Mouse (Mus musculus) lung, postnatal 25 days (tissue): ENCODE measurements around the gene Eno1.

ENCODE experiments used
- DNase-seq: peaks from one replicate; pipeline ENCODE4 v3.0.0; 2022; ENCODE audit warnings: low spot score

Gene Eno1

DNA sequence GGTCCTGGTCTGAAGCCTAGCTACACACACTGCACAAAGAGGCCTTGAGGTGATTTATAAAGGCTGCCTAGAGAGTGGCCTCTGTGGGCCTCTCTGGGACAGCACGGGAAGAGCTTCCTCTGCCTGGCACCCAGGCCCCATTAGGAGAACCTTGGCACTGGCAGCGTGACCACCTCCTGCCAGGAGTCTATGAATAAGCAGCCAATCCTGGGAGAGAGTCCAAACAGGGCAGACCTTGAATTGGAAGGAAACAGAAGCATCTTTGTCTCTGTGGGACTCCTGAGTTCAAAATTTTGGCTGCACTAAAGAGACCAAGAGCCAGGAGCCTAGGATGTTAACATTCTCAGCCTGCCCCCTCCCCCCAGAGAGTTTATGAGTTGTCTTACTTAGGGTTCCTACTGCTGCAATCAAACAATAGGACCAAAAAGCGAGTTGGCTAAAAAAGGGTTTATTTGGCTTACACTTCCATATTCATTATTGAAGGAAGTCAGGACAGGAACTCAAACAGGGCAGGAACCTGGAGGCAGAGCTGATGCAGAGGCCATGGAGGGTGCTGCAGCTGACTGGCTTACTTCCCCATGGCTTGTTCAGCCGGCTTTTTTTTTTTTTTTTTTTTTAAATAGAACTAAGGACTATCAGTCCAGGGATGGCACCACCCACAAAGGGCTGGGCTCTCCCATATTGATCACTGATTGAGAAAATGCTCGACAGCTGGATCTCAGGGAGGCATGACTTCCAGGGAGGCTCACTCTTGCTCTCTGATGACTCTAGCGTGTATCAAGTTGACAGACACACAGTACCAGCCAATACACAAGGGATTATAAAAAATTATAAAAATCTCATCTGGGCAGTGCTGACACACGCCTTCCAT lies 9.5 kb upstream of the Eno1 start:
- DNase-seq, result no peak

- DNase-seq, result no peak
These were observed 7.8 kb upstream of the Eno1 start for GRCm38 (mm10) chr4:150228581-150229348.

DNA sequence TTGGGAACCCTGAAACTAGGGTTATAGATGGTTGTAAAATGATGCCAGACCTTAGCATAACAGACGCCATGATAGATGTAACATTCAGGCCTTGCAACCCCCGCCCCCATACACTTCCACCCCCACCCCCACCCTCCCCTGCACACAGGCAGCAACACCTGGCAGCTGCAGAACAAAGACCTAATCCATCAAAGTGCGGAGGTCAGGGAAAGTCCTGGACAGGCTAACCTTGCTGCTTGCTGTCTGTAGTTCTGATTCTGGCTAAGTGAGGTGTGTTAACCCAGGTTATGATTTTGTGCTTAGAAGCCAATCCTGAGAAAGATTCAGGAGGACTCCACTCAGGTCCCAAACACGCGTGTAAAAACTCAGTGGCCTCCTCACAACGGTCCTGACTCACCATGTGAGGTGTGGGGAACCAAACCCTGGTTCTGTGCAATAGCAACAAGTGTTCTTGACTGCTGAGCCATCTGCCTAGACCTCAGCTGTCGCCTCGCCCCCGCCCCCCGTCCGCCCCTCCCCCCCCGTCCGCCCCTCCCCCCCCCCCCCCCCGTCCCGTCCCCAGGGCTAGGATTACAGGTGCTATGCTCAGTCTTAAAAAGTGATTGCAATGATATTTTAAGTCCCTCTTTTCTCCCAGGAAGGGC lies 6.7 kb upstream of the Eno1 start:
- no peak for DNase-seq

DNA sequence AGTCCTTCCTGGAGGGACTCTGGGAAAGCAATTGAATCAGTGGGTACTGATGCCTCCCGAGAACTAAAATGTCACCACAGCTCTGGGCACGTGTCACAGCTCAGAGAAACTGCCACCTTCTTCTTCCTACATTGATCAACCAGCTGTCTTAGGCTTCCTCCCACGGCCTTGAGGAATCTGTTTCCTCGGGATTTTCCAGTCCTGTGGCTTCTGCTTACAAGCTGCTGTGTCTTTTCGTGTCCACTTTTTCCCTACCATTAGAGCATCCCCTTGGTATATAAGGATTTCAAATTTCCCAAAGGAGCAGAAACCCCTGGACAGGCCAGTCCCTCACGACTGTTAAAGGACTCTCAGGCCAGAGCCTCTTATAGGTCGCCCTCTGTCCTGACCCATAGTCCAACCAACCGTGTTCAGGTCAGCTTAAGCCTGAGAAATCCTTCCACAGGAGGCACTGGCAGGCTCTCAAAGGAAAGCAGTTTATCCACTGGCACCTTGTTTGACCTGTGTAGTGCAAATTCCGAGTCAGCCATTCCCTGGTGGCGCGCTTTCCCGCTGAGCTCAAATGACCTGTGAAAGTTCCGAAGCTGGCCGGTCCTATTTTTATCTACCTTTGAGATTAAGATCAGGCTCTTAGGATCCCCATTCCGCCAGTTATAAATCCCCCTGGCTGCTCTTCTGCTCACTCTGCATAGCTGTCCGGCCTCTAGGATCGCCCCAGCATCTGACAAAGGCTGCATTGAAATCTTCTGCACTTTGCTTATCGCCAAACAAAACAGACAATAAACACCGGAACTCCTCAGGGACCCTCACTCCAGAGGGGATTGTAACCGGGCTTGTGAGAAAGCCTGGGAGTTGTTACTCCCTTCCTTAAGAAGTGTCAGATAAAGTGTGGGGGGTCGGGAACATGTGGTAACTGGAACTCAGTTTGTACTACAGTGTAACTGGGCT lies 5.8 kb upstream of the Eno1 start:
- no peak for DNase-seq

- DNase-seq, result no peak
These were observed 4.7 kb upstream of the Eno1 start for GRCm38 (mm10) chr4:150231871-150232270.

- no peak for DNase-seq
These were observed 1.8 kb upstream of the Eno1 start for GRCm38 (mm10) chr4:150234599-150235327.

- no peak for DNase-seq
These were observed 936 bp upstream of the Eno1 start for GRCm38 (mm10) chr4:150235585-150235984.

DNA sequence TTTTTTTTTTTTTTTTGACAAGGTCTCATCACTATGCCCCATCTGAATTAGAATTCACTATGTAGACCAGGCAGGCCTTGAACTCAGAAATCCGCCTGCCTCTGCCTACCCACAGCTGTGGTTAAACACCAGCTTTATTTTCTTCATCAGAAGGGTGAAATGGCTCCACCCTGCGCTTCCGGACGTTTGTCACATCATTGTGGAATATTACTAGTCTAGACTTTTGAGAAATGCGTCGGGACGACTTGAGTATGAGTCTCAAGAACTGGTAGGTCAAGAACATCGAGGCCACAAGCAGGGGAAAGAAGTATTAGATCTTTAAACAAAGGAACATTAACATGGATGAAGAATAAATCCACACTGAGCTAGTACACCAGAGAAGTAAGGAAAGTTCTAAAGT lies 490 bp upstream of the Eno1 start:
- DNase-seq, result no peak

GRCm38 (mm10) chr4:150237636-150238361 lies 1.3 kb downstream of the Eno1 start:
- no peak for DNase-seq

DNA sequence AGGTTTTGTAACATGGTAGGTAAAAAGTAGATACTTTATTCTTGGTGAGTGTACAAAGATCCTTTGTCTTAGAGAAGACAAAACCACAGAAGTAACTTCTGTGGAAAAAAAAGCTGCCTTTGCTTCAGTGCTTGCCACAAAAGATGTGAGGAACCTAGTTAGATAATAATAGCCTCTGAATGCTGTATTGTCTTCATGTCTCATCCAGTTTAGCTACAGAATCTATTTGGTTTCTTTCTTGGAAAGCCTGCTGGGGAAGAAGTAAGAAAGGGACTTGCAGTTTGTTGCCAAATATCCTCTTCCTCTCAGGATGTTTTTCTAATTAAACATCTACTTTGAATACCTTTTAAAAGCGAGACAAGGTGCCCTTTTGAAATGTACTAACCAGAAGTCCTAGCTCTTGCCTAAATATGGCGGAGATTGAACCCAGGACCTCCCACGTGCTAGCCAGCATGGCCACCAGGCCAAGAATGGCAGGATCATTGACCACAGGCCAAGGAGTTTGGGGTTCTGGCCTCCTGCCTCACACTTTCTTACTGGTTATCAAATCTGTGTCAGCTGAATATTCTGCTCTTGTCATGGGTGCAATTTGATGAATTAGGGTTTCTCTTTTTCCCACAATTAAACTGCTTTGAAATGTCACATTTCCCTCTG lies 2.0 kb downstream of the Eno1 start:
- no peak for DNase-seq

DNA sequence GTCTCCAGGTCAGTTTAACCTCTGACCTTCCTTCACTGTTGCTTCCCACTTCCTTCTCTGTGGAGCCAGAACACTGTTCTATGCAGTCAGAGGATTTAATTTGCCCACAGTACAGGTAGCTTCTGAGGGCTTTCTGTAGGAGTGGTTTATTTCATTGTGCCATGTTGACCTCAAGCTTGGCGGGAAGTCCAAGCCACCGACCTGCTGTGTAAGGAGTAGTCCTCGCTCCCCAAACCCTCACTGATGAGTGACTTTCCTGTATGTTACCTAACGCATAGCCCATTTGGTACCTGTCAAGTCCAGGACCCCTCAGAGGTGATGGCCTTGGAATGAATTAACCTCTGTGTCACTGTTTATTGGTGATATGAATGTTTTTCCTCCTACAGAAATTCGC lies 2.6 kb downstream of the Eno1 start:
- DNase-seq, result no peak

GRCm38 (mm10) chr4:150239503-150239902 lies 3.0 kb downstream of the Eno1 start:
- no peak for DNase-seq

- DNase-seq, result peak; percentile 90
These were observed 3.4 kb downstream of the Eno1 start for GRCm38 (mm10) chr4:150239951-150240368.

DNA sequence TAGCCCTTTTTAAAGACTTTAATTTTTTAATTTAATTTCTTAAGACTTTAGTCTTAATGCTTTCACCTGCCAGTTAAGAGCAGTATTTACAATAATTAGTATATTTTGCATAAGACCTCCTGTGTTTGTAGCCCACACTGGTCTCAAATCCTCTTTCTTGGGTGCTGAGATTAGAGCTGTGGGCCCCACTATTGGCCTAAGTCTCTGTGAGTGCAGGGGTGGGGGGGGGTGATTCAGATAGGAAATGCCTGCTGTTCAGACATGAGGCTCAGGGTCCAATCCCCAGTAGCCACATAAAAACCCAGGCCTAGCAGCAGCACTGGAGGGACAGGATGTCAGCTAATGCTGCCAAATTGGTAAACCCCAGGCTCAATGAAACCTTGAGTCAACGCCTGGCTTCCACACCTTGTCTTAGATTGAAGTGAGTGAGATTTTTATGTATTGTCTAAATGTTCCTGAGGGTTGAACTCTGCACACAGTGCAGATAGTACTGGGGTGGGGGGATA lies 3.9 kb downstream of the Eno1 start:
- no peak for DNase-seq

- DNase-seq, result no peak
These were observed 5.2 kb downstream of the Eno1 start for GRCm38 (mm10) chr4:150241708-150242107.

DNA sequence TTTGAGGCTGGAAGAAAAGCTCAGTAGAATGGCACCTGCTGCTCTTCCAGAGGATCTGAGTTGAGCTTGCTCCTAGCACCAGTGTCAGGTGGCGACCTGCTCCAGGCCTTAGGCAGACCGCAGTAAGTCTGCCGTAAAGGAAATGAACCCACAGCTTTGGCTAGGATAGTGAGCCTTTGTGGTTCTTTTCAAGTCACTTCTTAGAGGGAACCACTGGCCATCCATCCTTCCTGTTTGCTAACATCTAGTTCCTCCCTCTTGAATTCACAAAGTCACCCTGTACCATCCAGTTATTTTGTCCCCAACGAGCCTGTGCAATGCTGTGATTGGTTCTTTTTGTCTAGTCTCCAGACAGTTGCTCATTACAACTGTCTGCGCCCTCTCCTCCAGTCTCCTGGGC lies 6.2 kb downstream of the Eno1 start:
- DNase-seq, result no peak

GRCm38 (mm10) chr4:150245876-150246275 lies 9.4 kb downstream of the Eno1 start:
- no peak for DNase-seq

GRCm38 (mm10) chr4:150248009-150248408 lies 11.5 kb downstream of the Eno1 start:
- DNase-seq, result peak; percentile 67

GRCm38 (mm10) chr4:150248917-150249316 lies 12.4 kb downstream of the Eno1 start:
- no peak for DNase-seq
